Mouse (Mus musculus) cortical plate, adult 2 months (tissue): ENCODE data around the gene 2200002J24Rik.

Experiments used
- CTCF ChIP-seq: fragments of 200-500 bp; IDR thresholded peaks from 2 replicates; pipeline ENCODE4 v1.5.1; 2011; ENCODE audit warnings: mild to moderate bottlenecking, control low read depth, low read length; ENCODE audit not compliant: insufficient read depth; ENCODE audit errors: extremely low read depth
- POLR2A ChIP-seq: fragments of 200-500 bp; IDR thresholded peaks from 2 replicates; pipeline ENCODE4 v1.6.1; 2011; ENCODE audit warnings: mild to moderate bottlenecking, low read length, control low read depth; ENCODE audit not compliant: insufficient read depth; ENCODE audit errors: extremely low read depth

DNA sequence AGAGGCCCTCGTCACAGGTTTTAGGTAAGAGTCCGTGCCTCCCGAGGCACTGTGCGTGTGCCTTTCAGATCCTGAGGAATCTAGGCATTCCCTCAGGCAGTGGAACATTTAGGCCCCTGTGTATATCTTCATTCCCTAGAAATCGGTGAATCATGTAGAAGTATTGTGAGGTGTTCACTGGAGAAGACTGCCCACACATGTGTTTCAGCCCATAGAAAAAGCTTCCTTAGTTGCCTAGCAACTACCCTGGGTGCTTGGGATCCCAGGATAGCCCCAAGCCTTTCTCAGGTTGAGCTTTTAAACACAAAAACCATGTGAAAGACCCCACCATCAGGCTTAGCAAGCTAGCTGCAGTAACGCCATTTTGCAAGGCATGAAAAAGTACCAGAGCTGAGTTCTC lies 10.4 kb upstream of the 2200002J24Rik start:
- TF ChIP-seq CTCF = no peak
- TF ChIP-seq POLR2A = no peak
